Mouse (Mus musculus) liver, embryonic 14.5 days (tissue): ENCODE measurements at regions not wholly inside any gene's neighbourhood (a gene's known extent, or its start where the extent isn't known, plus 50 kb on each side); places are given as distances from the start of the nearest gene placed in this dataset.

ENCODE experiments used
- CTCF ChIP-seq: IDR thresholded peaks from 2 replicates; pipeline ENCODE4 v1.5.1; 2016; ENCODE audit warnings: antibody characterized with exemption, low read depth, control low read depth
- EP300 ChIP-seq: IDR thresholded peaks from 2 replicates; pipeline ENCODE4 v1.6.1; 2016; ENCODE audit warnings: antibody characterized with exemption, low read depth

- no peak for TF ChIP-seq CTCF
- TF ChIP-seq EP300 = no peak
Observed at GRCm38 (mm10) chr15:15630283-15630682, 1098.3 kb upstream of the Cdh9 start.
